Mouse (Mus musculus) CH12.LX (cell line): ENCODE measurements around the gene Lrrc15. TPM values are rescaled to one million over a fixed set of nuclear protein-coding genes. Genes with fewer than 3 reads are reported as not detected.

Experiments used
- DNase-seq: peaks from one replicate; pipeline ENCODE4 v3.0.0-alpha.2; 2013; ENCODE audit errors: extremely low read depth
- H3K27ac ChIP-seq: 2 replicates; pipeline ENCODE4 v1.5.1; 2012; ENCODE audit warnings: low read depth, mild to moderate bottlenecking, control low read depth, moderate library complexity; ENCODE audit not compliant: insufficient read depth
- H3K27me3 ChIP-seq: replicated peaks from 2 replicates; pipeline ENCODE3; 2012; ENCODE audit warnings: inconsistent platforms
- H3K36me3 ChIP-seq, 2 experiments: replicated peaks in 1 of 2; 2 replicates each; pipeline versions ENCODE3 to v1.6.1; 2012; ENCODE audit warnings: inconsistent platforms in 1 of 2, low read length in 1 of 2, mild to moderate bottlenecking in 1 of 2, mixed read lengths in 1 of 2, moderate library complexity in 1 of 2; ENCODE audit not compliant: control insufficient read depth in 1 of 2, insufficient read depth in 1 of 2
- H3K4me1 ChIP-seq, 2 experiments: 2 replicates each; pipeline ENCODE4 v1.6.1; 2012; ENCODE audit warnings: inconsistent platforms in 1 of 2, moderate library complexity in 1 of 2; ENCODE audit not compliant: insufficient read depth in 2 of 2, control insufficient read depth in 1 of 2
- H3K4me2 ChIP-seq: 2 replicates; pipeline ENCODE4 v1.6.1; 2012; ENCODE audit warnings: low read depth, mild to moderate bottlenecking, control low read depth; ENCODE audit not compliant: poor library complexity, insufficient read depth, severe bottlenecking
- H3K4me3 ChIP-seq, 3 experiments: fragments of 150-350 bp in 1 of 3; sonication (generic) in 1 of 3; replicated peaks in 1 of 3; 2 replicates each; pipeline versions ENCODE3 to v1.5.1; 2011 to 2012; ENCODE audit warnings: low read depth in 2 of 3, low read length in 2 of 3, mild to moderate bottlenecking in 2 of 3, moderate library complexity in 2 of 3, control low read depth in 1 of 3, improper control_type of control experiment in 1 of 3, inconsistent platforms in 1 of 3, mixed read lengths in 1 of 3; ENCODE audit not compliant: poor library complexity in 1 of 3
- H3K79me2 ChIP-seq: replicated peaks from 2 replicates; pipeline ENCODE4 v1.6.1; 2012; ENCODE audit warnings: mild to moderate bottlenecking, moderate library complexity; ENCODE audit not compliant: control insufficient read depth, poor library complexity, insufficient read depth, severe bottlenecking; ENCODE audit errors: extremely low read depth
- H3K9ac ChIP-seq: 2 replicates; pipeline ENCODE4 v1.6.1; 2012; ENCODE audit warnings: low read depth, mild to moderate bottlenecking, control low read depth, moderate library complexity; ENCODE audit not compliant: insufficient read depth
- H3K9me3 ChIP-seq: replicated peaks from 2 replicates; pipeline ENCODE3; 2012; ENCODE audit warnings: low read length, inconsistent platforms, mixed read lengths
- MYC ChIP-seq: IDR thresholded peaks from 2 replicates; pipeline ENCODE4 v1.6.1; 2011; ENCODE audit warnings: low read depth, mild to moderate bottlenecking, improper control_type of control experiment, low read length
- POLR2AphosphoS2 ChIP-seq: IDR thresholded peaks from 2 replicates; pipeline ENCODE4 v1.6.1; 2011; ENCODE audit warnings: low read depth, low read length, improper control_type of control experiment
- SIN3A ChIP-seq: IDR thresholded peaks from 2 replicates; pipeline ENCODE4 v1.6.1; 2012; ENCODE audit warnings: low read length, improper control_type of control experiment, inconsistent platforms
- TBP ChIP-seq: conservative IDR thresholded peaks from 2 replicates; pipeline ENCODE4 v1.6.1; 2011; ENCODE audit warnings: low read depth, low read length, improper control_type of control experiment
- TCF12 ChIP-seq: IDR thresholded peaks from 2 replicates; pipeline ENCODE4 v1.6.1; 2014; ENCODE audit warnings: low read depth, mild to moderate bottlenecking, inconsistent platforms, low read length, improper control_type of control experiment
- UBTF ChIP-seq: IDR thresholded peaks from 2 replicates; pipeline ENCODE4 v1.6.1; 2012; ENCODE audit warnings: low read depth, mild to moderate bottlenecking, inconsistent platforms, low read length, improper control_type of control experiment, moderate library complexity
- USF2 ChIP-seq: conservative IDR thresholded peaks from 2 replicates; pipeline ENCODE4 v1.6.1; 2011; ENCODE audit warnings: low read depth, low read length, improper control_type of control experiment
- dilution Hi-C: fragments of 300-500 bp; cut with MboI; formaldehyde crosslinking; loops from 2 replicates; pipeline ENCODE4 v1.14.3; 2020; ENCODE audit warnings: low sequenced_read_pairs; ENCODE audit not compliant: extremely low pct_unique_long_range_greater_than_20kb, extremely low pct_ligation_motif_present
- in situ Hi-C: fragments of 300-500 bp; cut with MboI; formaldehyde crosslinking; loops from 3 replicates; pipeline ENCODE4 v1.14.3; 2019; ENCODE audit warnings: low sequenced_read_pairs, low pct_ligation_motif_present, low pct_unique_long_range_greater_than_20kb, mixed read lengths
- polyA plus RNA-seq: library from polyadenylated mRNA; unstranded; fragments of >175 nt; gene quantifications from 2 replicates; pipeline ENCODE4 v1.2.1, GENCODE M21; 2012; ENCODE audit warnings: low read depth; ENCODE audit not compliant: insufficient read length
- total RNA-seq, 2 experiments: library from RNA; depleted of rRNA; stranded (reverse); fragments of 300-350 nt in 1 of 2; fragments of >200 nt in 1 of 2; gene quantifications; 2 replicates each; pipeline ENCODE4 v1.2.3; 2012 to 2014

Lrrc15 gene
- total and polyA plus RNA-seq, 3 experiments: not detected

DNA sequence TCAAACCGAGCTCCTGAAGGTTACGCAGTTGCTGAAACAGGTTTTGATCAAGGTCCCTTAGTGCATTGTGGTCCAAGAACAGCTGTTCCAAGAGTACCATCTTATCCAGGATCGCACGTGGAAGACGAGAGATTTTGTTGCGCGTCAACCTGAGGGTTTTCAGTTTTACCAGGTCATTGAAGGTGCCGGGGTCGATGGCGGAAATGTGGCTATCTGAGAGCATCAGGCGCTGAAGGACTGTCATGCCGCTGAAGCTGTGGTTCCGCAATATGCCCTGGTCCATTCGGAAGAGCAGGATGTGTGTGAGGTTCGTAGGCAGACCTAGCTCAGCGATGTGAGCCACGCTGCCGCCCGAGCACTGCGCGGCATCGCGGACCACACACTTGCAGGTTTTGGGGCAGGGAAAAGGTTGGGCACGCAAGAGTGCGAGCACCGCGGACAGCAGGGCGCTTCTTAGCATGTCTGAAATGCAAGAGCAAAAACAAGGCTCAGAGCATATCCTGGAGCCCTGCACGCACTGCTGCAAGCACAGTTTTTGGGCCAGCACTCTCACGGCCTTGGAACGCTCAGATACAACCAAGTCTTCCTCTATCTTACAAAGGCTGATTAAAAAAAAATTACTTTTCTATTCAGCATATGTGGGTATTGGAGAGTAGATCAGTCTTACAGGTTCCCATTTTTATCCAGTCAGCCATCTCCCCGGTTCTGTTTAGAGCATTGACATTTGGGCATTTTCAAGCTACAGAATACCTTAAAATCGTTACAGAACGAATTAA lies 26.5 kb upstream of the Lrrc15 start:
- TF ChIP-seq TBP: no peak
- TF ChIP-seq MYC: no peak
- no peak for TF ChIP-seq UBTF
- no peak for TF ChIP-seq POLR2AphosphoS2
- in situ Hi-C loops: no loop called here
- no peak overlapping the region; the same call in 1 of the 2 replicates for H3K27ac ChIP-seq
- dilution Hi-C loops: no loop called here
- no peaks in the 10 kb centered on the region for H3K79me2 ChIP-seq
- no peak for DNase-seq
- H3K9ac ChIP-seq: no peak overlapping the region
- no peaks in the 10 kb centered on the region for H3K27me3 ChIP-seq
- peaks cover 0 to 8% of the 10 kb centered on the region in 2 experiments; a peak in 2 of 4 replicates for H3K4me1 ChIP-seq
- peaks cover 7% of the 10 kb centered on the region for H3K9me3 ChIP-seq
- no peak overlapping the region for H3K4me2 ChIP-seq
- H3K36me3 ChIP-seq: peaks cover 4 to 40% of the 10 kb centered on the region in 2 experiments
- H3K4me3 ChIP-seq: no peak overlapping the region

GRCm38 (mm10) chr16:30308616-30309394 lies 25.7 kb upstream of the Lrrc15 start:
- H3K27me3 ChIP-seq: no peaks in the 10 kb centered on the region
- in situ Hi-C loops: no loop called here
- no peaks in the 10 kb centered on the region for H3K79me2 ChIP-seq

DNA sequence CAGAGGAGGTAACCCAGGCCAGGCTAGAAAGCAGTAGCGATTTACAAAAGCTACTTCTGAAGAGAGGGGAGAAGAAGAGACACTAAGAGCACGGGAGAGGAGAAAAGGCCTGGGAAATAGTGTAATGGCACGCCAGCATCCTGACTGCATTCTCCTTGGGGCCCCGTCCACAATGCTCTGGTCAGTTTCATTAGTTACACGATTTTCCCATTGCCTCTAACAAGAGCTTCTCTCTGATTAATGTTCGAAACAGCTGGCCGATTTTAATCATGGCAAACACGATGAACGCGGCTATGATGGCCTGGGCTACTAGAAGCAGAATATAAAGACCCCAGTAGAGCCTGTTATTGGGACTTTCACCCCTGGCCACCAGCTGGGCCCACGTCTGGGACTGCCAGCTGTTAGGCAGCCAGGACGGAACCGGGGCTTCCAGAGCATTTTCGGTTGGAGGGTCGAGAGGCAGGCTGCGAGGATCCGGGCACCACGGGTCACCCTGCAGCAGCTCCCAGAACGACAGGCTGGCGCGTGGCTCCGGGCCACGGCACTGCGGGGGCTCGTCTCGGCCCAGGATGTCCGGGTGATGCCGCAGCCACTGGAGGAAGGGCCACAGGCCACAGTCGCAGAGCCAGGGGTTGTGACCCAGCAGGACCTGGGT lies 25.0 kb upstream of the Lrrc15 start:
- Histone ChIP-seq H3K27me3 (no peaks in the 10 kb centered on the region), H3K4me2 (no peak overlapping the region), H3K9ac (no peak overlapping the region), H3K36me3 (peaks cover 4 to 31% of the 10 kb centered on the region in 2 experiments), H3K79me2 (no peaks in the 10 kb centered on the region), H3K27ac (no peak overlapping the region), H3K4me3 (no peak overlapping the region), H3K9me3 (peaks cover 7% of the 10 kb centered on the region), H3K4me1 (peaks cover 4 to 20% of the 10 kb centered on the region in 2 experiments; a peak in 3 of 4 replicates)
- TF ChIP-seq SIN3A: no peak
- dilution Hi-C loops: no loop called here
- DNase-seq: no peak
- in situ Hi-C loops: no loop called here

More at GRCm38 (mm10) chr16:30308616-30309394, 25.7 kb upstream of the Lrrc15 start:
- no peak overlapping the region for H3K4me2 ChIP-seq
- H3K4me3 ChIP-seq: no peak overlapping the region
- H3K9ac ChIP-seq: no peak overlapping the region
- H3K27ac ChIP-seq: no peak overlapping the region
- dilution Hi-C loops: no loop called here
- H3K9me3 ChIP-seq: peaks cover 7% of the 10 kb centered on the region
- TF ChIP-seq TCF12 (0 out of 2 replicates have a peak, but pooled peaks have one; percentile 17), USF2 (no peak)
- peaks cover 4 to 34% of the 10 kb centered on the region in 2 experiments for H3K36me3 ChIP-seq
- DNase-seq: no peak
- peaks cover 4 to 16% of the 10 kb centered on the region in 2 experiments; a peak in 3 of 4 replicates for H3K4me1 ChIP-seq
